Mouse (Mus musculus) myocyte (in vitro differentiated cells): ENCODE measurements at regions not wholly inside any gene's neighbourhood (a gene's known extent, or its start where the extent isn't known, plus 50 kb on each side); places are given as distances from the start of the nearest gene placed in this dataset.
"Not testable (repeated sequence)": the region's sequence is repeated elsewhere in the genome, so short reads cannot be mapped to it uniquely, and the experiment has no call there.

Source experiments
- H3K27me3 ChIP-seq: one replicate; pipeline ENCODE4 v1.6.1; 2011; ENCODE audit not compliant: control insufficient read depth, insufficient read depth, insufficient read length
- H3K36me3 ChIP-seq: one replicate; pipeline ENCODE4 v1.6.1; 2011; ENCODE audit not compliant: control insufficient read depth, insufficient read depth
- H3K4me2 ChIP-seq: one replicate; pipeline ENCODE4 v1.6.1; 2011; ENCODE audit warnings: low read depth, control low read depth
- H3K4me3 ChIP-seq: one replicate; pipeline ENCODE4 v1.5.1; 2011; ENCODE audit warnings: mild to moderate bottlenecking, control low read depth, moderate library complexity
- H3K79me2 ChIP-seq: one replicate; pipeline ENCODE4 v1.6.1; 2011; ENCODE audit not compliant: control insufficient read depth, insufficient read depth
- H3ac ChIP-seq: one replicate; pipeline ENCODE4 v1.6.1; 2011; ENCODE audit not compliant: control insufficient read depth, insufficient read length
- CEBPB ChIP-seq: IDR thresholded peaks from 2 replicates; pipeline ENCODE4 v1.6.1; 2011; ENCODE audit warnings: mild to moderate bottlenecking, moderate library complexity; ENCODE audit not compliant: poor library complexity, insufficient read depth, severe bottlenecking
- E2F4 ChIP-seq: IDR thresholded peaks from one replicate; pipeline ENCODE4 v1.6.1; 2011; ENCODE audit warnings: mild to moderate bottlenecking, control low read depth, moderate library complexity; ENCODE audit not compliant: insufficient read depth
- MAX ChIP-seq: IDR thresholded peaks from one replicate; pipeline ENCODE4 v1.6.1; 2011; ENCODE audit warnings: low read depth, mild to moderate bottlenecking, control low read depth
- MYOD1 ChIP-seq, 3 experiments: IDR thresholded peaks; one replicate each; pipeline ENCODE4 v1.6.1; 2011; ENCODE audit warnings: control low read depth in 2 of 3, low read depth in 2 of 3, mild to moderate bottlenecking in 2 of 3, moderate library complexity in 1 of 3; ENCODE audit not compliant: insufficient read length in 2 of 3, control insufficient read depth in 1 of 3
- MYOG ChIP-seq, 3 experiments: IDR thresholded peaks; one replicate each; pipeline ENCODE4 v1.6.1; 2011; ENCODE audit warnings: control low read depth in 2 of 3, low read depth in 2 of 3, mild to moderate bottlenecking in 2 of 3; ENCODE audit not compliant: insufficient read length in 2 of 3, control insufficient read depth in 1 of 3, insufficient read depth in 1 of 3
- POLR2A ChIP-seq: IDR thresholded peaks from one replicate; pipeline ENCODE4 v1.6.1; 2011; ENCODE audit warnings: low read depth, mild to moderate bottlenecking, control low read depth, moderate library complexity; ENCODE audit not compliant: insufficient read length
- POLR2AphosphoS2 ChIP-seq: IDR thresholded peaks from one replicate; pipeline ENCODE4 v1.6.1; 2011; ENCODE audit warnings: low read depth, control low read depth; ENCODE audit not compliant: insufficient read length
- REST ChIP-seq: IDR thresholded peaks from one replicate; pipeline ENCODE4 v1.6.1; 2011; ENCODE audit warnings: mild to moderate bottlenecking, control low read depth, moderate library complexity; ENCODE audit not compliant: insufficient read depth, insufficient read length
- SRF ChIP-seq: IDR thresholded peaks from one replicate; pipeline ENCODE4 v1.6.1; 2011; ENCODE audit warnings: low read depth; ENCODE audit not compliant: control insufficient read depth, insufficient read length
- TCF12 ChIP-seq: IDR thresholded peaks from one replicate; pipeline ENCODE4 v1.6.1; 2011; ENCODE audit warnings: mild to moderate bottlenecking, control low read depth; ENCODE audit not compliant: poor library complexity, insufficient read depth, severe bottlenecking
- TCF3 ChIP-seq: IDR thresholded peaks from one replicate; pipeline ENCODE4 v1.6.1; 2011; ENCODE audit warnings: low read depth, control low read depth; ENCODE audit not compliant: insufficient read length
- USF1 ChIP-seq: IDR thresholded peaks from one replicate; pipeline ENCODE4 v1.6.1; 2011; ENCODE audit warnings: low read depth, mild to moderate bottlenecking, control low read depth, moderate library complexity

- Histone ChIP-seq H3K4me3 (no peak overlapping the region), H3K79me2 (no peaks in the 10 kb centered on the region), H3K27me3 (no peaks in the 10 kb centered on the region), H3ac (no peak overlapping the region), H3K36me3 (no peaks in the 10 kb centered on the region), H3K4me2 (peak overlapping the region; percentile 28)
- no peak for TF ChIP-seq E2F4
- no peak for TF ChIP-seq POLR2AphosphoS2
- no peak for TF ChIP-seq SRF
These were observed 453.3 kb upstream of the Kif18a start for GRCm38 (mm10) chr2:108827106-108827838.

- Histone ChIP-seq H3K36me3 (no peaks in the 10 kb centered on the region), H3K4me3 (no peak overlapping the region), H3K79me2 (no peaks in the 10 kb centered on the region), H3ac (no peak overlapping the region), H3K27me3 (no peaks in the 10 kb centered on the region), H3K4me2 (peak overlapping the region; percentile 28)
- TF ChIP-seq CEBPB (peak; percentile 67; the same call in 1 of the 2 replicates), USF1 (no peak), POLR2AphosphoS2 (no peak), MYOG (IDR thresholded peaks at IDR 0.05; ENCODE audit: control insufficient read depth in 1 of 3, insufficient read depth in 1 of 3, insufficient read length in 2 of 3, low read depth in 2 of 3) (no peak)
These were observed 452.4 kb upstream of the Kif18a start for GRCm38 (mm10) chr2:108827974-108828700.

GRCm38 (mm10) chr2:108843855-108844254 is 436.7 kb upstream of the Kif18a start:
- H3K79me2 ChIP-seq, H3K4me2 ChIP-seq, H3K36me3 ChIP-seq, H3K4me3 ChIP-seq, H3ac ChIP-seq, H3K27me3 ChIP-seq: not testable (repeated sequence)

GRCm38 (mm10) chr2:108848051-108848450 is 432.5 kb upstream of the Kif18a start:
- Histone ChIP-seq H3K27me3 (no peaks in the 10 kb centered on the region), H3ac (no peak overlapping the region), H3K4me3 (no peak overlapping the region), H3K79me2 (no peaks in the 10 kb centered on the region), H3K36me3 (no peaks in the 10 kb centered on the region), H3K4me2 (no peak overlapping the region)
- no peak for TF ChIP-seq CEBPB
- no peak for TF ChIP-seq USF1

- no peak for TF ChIP-seq MYOG (IDR thresholded peaks at IDR 0.05; ENCODE audit: control insufficient read depth in 1 of 3, insufficient read depth in 1 of 3, insufficient read length in 2 of 3, low read depth in 2 of 3)
- TF ChIP-seq E2F4, result no peak
- TF ChIP-seq SRF, result no peak
- TF ChIP-seq TCF3, result no peak
- no peak for TF ChIP-seq USF1
- no peak for TF ChIP-seq REST
- TF ChIP-seq MYOD1 (IDR thresholded peaks at IDR 0.05; ENCODE audit: control insufficient read depth in 1 of 3, insufficient read length in 2 of 3, low read depth in 2 of 3), result no peak
- TF ChIP-seq CEBPB, result no peak
- TF ChIP-seq POLR2AphosphoS2, result no peak
- no peak for TF ChIP-seq POLR2A
- no peak for TF ChIP-seq MAX
- no peak for TF ChIP-seq TCF12
- no peak overlapping the region for H3K4me3 ChIP-seq
- H3K36me3 ChIP-seq, result no peaks in the 10 kb centered on the region
- H3ac ChIP-seq, result no peak overlapping the region
- no peaks in the 10 kb centered on the region for H3K27me3 ChIP-seq
- no peaks in the 10 kb centered on the region for H3K79me2 ChIP-seq
- H3K4me2 ChIP-seq, result no peak overlapping the region
These were observed 426.1 kb upstream of the Kif18a start for GRCm38 (mm10) chr2:108854399-108854798.

GRCm38 (mm10) chr2:108877141-108877540 is 403.4 kb upstream of the Kif18a start:
- Histone ChIP-seq H3ac (no peak overlapping the region), H3K27me3 (no peaks in the 10 kb centered on the region), H3K4me2 (no peak overlapping the region), H3K4me3 (no peak overlapping the region), H3K79me2 (no peaks in the 10 kb centered on the region), H3K36me3 (no peaks in the 10 kb centered on the region)
- TF ChIP-seq TCF3 (no peak), POLR2A (no peak), E2F4 (no peak)
